Mouse (Mus musculus): ENCODE results near the gene Gm10964.

Gm10964 gene

DNA sequence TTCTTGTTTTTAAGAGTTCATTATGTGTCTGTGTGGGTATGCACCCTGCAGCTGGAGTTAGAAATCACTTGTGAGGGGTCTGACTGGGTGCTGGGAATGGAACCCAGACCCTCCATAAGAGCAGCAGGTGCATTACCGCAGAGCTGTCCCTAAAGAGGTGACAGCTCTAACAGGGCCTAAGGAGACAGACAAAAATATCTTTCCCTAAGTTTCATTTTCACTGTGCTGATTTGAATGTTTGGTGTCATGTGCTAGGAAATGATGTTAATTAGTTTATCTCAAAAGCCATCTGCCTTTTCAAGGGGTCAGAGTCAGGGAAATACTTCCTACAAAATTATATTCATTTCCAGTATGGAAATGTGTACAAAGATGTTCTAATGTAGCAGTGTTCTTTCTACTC is at the start of gene Gm10964:
Gene Gm10964, plus strand, starts transcription at position 38 of the 400 bp plus-strand sequence.
- DNase-seq (ENCODE audit: low spot score), result no peak

DNA sequence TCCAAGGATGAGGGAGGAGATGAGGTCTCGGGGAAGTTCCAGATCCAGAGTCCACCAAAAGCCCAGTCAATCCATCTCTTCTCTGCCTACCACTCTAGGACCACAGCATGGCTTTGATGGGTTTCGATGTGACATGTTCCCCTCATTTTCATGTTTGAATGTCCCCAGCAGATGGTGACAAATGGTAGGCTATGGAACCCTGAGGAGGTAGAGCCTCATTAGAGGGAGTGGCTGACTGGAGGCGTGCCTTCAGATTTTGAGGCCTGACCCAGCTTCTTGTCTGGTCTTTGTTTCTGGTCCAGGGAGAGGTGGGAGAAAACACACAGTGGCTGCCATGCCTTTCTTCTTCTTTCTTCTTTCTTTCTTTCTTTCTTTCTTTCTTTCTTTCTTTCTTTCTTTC is 48.7 kb upstream of the Gm10964 start:
- DNase-seq (ENCODE audit: low spot score), result no peak

DNA sequence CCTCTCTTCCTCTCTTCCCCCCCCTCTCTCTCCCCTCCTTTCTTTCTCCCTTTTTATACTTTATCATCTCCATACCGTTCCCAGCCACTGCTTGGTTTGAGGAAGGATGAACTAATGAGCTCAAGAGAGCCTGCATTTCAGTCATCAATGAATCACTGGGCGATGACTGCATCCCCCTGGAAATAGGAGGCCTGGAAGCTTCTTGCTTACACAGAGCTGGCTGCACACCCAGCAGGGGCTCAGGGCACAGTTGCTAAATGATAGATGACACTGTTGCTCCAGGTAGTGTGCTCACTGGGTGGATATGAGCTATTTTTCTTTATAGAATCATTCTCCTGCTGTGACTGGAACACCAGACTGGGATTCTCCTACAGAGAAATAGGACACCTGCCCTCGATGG is 43.6 kb upstream of the Gm10964 start:
- no peak for DNase-seq (ENCODE audit: low spot score)

DNA sequence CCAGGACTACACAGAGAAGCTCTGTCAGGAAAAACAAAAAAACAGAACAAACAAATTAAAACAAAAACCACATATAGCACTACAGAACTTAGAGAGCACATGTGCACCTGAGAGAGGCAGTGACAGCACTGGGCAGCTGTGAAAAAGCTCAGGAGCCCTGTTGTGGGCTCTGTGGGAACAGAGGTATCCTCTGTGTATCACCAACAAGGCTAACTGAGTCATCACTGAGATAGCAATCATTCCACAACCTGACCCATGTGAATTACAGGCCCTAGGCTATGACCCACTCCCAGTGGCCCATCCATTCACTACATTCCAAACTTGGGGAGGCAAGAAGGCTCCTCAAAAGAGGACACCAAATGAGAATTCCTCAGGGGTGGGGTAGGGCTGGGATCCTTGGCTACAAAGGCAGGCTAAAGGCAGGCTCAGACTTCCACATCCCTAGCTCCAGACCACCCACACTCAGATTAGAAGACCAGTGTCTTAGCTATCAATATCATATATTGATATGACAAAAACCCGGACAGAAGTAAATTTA is 42.7 kb upstream of the Gm10964 start:
- no peak for DNase-seq (ENCODE audit: low spot score)

DNA sequence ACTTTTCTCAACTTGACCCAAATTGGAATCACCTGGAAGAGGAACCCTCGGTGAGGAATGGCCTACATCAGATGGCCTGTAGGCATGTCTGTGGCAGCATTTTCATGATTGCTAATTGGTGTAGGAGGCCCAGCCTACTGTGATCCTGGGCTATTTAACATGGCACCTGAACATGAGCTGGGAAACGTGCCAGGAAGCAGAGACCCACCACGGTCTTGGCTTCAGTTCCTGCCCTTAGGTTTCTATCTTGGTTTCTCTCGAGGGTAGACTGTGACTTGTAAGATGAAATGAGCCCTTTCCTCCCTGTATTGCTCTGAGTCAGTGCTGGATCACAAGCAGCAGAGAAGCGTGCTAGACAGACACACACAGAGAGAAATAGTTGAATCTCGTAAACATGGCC is 34.5 kb upstream of the Gm10964 start:
- DNase-seq (ENCODE audit: low spot score), result no peak

DNA sequence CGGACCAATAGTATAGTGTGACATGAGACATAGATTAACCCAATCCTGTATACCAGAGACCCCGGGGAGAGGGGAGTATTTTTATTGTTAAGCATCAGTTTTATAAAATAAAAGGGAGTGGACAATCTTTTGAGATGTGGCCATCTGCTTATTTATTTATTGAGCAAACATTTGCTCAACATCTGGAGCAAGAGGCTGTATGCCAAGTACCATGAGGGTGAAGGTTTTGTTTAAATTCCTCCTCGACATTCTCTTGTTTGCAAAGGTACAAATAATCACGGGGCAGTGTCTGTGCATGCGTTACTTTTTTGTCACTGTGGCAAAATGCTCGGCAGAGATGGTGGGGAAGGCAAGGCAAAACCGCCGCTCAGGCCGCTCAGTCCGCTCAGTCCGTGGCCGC is 33.7 kb upstream of the Gm10964 start:
- no peak for DNase-seq (ENCODE audit: low spot score)

DNA sequence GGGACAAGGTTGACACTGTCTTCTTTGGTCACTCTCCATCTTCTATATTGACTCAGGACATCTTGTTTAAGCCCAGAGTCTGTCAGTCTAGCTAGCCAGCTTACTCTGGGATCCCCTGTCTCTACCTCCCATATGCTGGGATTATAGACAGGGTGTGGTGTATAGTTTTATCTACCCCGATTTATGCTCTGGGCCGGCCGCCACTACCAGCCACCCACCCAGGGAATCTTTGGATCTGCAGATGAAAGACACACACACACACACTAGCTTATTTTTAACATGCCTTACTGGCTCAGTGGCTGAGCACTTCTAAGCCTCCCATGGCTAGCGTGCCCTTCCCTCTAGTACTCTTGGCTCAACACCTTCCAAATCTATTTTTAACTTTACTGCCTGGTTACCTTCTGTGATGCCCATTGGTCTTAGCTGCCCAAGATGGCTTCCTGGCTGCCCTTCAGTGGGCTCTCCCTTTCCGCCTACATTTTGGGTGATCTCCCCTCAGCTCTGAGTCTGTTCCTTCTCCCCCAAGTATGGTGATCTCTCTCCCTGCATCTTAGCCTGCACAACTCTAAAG is 29.6 kb upstream of the Gm10964 start:
- no peak for DNase-seq (ENCODE audit: low spot score)

DNA sequence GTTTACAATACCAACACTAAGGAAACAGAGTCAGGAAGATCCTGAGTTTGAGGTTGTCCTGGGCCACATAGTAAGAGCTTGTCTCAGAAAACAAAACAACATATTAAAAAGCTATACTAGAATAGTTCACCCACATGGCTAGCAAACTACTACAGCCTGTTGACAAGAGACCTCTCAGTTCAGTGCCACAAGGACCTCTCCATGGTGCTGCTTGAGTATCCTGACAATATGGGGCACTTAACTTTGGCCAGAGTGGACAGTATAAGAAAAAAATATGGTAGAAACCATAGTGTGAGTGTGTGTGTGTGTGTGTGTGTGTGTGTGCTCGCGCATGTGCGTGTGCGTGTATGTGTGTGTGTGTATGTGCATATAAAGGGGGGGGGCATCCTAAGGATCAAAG is 27.0 kb upstream of the Gm10964 start:
- DNase-seq (ENCODE audit: low spot score), result no peak

DNA sequence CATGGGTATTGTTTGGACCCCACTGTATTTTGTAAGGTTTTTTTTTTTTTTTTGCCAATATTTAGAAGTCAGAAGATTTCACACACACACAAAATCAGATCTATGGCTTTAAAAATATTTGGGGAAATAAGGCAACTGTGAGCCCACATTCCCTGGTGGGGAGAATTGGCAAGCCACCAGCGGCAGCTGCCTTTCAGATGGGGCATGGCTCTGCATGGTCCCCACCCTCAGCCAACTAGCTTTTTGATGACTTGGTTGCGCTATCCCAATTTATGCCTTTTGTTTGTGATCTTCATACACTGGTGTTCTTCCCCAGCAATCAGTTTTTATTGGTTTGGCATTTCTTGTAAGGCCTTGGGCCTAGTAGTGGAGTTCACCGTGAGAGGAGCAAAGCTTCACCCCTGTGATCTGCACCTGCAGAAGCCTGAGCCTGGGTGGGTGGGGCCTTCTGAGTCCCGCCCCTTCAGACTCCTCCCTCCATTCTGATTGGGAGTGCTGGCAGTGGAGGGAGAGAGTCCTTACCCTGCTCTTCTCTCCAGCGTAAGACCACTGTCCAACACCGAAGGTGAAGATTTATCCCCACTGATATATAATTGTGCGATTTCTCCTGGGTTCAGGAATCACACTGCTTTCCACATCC is 24.8 kb upstream of the Gm10964 start:
- no peak for DNase-seq (ENCODE audit: low spot score)

DNA sequence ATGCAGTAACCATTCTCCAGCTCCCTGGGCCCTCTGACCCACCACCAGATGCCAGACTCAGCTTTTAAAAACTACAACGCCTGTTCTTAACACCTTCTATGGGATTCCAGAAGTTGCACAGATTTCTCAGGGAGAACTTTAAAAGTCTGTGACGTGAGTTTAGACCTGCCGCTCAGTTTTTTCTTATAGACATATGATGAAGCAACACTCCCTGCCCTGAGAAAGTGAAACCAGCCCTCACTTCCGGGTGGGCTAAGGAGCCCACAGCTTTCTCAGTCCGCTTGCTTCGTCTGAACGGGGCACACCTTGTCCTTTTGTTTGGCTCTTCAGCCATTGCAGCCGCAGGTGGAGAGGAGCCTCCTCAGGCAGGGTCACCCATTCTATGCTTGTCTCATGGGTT is 24.2 kb upstream of the Gm10964 start:
- DNase-seq (ENCODE audit: low spot score), result no peak

DNA sequence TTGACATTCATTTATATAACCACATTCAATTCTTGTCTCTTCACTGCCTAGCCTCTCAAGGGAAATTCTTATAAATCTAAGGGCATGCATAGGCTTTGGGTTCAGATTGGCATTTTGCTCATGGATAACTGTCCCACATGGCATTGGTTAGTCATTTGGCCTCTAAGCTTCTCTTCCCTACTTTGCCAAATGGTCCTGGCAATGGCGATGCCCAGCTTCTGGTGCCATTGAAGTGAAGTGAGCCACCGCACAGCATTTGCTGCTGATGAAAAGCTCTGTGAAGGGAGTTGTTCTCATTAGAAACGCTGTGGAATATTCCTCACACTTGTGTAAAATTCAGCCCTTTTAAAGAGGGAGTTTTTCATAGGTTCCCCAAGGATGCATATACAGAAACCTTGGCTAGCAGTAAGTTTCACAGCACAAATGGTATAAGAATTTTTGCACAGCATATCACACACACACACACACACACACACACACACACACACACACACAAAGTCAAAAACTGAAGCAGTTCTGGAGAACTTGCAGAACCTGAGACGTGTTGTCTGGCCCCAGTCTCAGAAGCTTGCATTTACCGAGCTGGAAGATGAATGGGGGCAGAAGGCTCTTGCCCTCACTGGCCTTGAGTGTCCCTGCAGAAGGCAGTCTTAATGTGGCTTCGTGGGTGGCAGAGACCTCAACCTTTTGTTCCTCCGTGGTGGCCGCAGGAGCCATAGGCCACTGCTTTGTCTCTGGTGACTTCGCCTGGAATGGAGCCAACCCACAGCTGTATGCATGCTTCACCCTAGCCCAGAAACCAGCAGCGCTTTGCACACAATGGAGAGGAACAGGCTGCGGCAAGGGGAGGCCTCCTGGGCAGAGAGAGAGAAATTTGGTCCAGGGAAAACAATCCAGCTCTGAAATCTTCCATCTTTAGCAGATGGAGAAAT is 23.1 kb upstream of the Gm10964 start:
- peak; percentile 16 for DNase-seq (ENCODE audit: low spot score)

DNA sequence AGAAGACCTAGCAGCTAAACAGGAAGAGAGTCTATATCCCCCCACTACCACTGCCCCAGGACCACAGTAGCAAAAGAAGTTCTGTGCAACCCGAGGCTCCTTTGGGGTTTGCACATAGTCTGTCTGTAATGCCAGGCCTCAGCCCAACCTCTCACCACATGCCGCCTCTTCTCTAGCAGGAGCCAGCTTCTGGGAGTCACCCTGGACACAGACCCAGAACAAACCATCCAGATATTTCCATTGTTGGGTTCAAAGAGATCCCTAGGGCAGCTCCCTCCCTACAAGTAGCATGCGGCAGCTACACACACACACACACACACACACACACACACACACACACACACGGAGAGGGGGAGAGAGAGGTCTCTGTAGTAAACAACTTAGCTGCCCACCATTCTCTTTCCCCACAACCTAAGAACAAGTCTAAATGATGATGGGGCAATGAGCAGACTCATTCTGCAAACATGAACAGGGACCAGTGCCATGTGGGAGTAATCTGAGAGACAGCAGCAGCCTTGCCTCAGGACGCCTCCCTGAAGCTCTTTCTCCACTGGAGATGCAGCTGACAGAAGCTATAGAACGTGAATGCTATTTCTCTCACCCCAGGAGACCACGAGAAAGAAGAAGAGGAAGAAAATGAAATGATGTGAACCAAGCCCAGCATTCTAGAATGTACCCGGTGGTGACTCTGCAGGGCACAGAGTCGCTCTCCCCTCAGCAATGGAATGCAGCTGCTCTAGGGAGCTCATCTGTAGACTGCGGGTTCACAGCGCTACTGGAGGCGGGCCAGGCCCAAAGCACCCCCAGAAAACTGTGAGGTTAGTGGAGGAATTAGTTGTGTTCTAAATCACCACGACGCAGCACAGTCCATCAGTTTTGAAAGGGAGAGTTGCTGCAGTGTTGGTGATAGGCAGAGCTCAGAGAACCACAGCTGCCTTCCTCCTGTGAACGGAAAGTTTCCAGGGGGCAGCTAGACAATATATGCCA is 22.1 kb upstream of the Gm10964 start:
- no peak for DNase-seq (ENCODE audit: low spot score)

DNA sequence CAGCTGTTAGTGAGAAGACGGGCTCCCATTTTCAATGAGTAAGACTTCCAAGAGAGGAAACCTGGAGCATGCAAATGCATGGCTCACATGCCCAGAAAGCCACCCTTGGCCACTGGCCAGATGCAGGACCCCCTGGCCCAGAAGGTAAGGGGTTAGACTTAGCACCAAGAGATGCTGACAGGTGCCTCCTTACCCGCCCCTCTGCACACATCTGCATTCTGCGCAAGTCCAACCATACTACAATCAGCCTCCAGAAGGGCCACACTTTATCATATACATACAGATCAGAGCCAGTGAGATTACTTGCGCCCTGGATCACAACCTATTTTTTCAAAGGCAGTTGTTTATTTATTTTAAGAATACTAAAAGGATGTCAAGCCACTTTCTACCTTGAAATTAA is 20.4 kb upstream of the Gm10964 start:
- no peak for DNase-seq (ENCODE audit: low spot score)

DNA sequence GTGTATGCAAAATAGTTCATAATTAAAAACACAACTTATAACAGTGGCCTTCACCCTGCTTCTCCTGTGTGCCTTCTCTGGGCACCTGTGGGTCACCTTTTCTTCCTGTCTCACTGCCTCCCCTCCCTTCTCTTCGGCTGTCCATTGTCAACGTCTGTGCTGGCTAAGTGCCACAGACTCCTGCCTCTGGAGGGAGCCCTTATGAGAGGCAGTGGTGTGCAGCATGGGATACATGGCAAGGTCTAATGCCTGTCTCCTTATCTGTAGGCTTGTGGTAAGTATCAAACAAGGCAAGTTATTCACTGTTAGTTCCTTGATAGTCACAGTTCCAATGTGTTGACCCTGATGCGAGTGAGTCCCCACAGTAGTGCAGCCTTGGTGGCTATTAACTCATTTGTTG is 15.0 kb upstream of the Gm10964 start:
- DNase-seq (ENCODE audit: low spot score), result no peak

DNA sequence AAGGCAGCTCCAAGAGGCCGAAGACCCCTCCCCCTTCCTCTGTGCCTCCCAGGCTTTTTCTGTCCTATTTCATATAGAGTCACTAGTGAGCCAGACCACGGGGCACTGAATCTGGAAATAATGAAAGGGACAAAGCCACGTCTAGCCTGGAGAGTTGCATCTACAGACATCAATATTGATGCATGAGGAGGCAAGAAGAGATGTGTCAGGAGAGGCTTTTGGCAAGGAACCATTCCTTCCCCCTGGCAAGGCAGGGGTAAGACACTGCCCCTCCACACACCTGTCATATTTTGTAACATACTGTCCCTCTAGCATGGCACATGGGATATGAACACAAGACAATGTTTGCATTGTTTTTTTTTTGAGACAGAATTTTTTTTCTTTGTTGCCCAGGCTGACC is 12.5 kb upstream of the Gm10964 start:
- DNase-seq (ENCODE audit: low spot score), result no peak

DNA sequence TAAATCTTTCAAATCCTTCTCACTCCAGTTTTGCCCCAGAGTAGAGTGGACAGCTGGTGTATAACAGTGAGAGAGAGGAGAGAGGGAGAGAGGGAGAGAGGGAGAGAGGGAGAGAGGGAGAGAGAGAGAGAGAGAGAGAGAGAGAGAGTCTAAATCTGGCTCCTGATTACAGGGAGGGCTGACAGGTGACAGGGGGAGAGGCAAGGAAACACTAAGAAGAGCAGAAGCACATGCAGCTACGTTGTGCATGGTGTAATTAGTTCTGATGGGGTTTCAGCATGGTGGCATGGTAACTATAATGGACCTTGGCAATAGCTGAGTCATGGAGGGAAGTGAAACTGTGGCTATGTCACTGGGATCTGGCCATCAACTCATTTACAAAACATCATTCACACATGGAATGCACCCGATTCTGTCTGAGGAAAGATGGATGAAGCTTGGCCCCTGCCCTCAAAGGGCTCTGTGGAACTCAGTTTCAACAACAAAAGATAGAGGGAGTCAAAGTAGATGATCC is 11.3 kb upstream of the Gm10964 start:
- DNase-seq (ENCODE audit: low spot score), result no peak

DNA sequence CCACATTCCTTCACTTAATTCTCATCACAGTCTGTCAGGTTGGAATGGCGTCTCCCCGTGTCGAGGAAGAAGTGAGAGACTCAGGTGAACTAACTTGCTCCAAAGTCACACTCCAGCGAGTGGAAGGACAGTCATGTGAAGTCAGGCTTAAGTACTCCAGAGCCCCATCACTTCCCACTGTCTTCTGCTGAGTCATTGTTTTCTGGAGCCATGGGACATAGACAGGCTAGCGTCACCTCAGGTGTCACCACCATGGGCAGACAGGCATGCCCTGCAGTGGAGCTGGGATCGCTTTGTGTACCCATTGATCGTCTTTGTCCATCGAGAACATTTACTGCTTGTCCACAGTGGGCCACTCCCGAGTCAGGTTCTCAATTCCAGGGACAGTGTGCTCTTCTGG is 9.3 kb upstream of the Gm10964 start:
- DNase-seq (ENCODE audit: low spot score), result no peak

DNA sequence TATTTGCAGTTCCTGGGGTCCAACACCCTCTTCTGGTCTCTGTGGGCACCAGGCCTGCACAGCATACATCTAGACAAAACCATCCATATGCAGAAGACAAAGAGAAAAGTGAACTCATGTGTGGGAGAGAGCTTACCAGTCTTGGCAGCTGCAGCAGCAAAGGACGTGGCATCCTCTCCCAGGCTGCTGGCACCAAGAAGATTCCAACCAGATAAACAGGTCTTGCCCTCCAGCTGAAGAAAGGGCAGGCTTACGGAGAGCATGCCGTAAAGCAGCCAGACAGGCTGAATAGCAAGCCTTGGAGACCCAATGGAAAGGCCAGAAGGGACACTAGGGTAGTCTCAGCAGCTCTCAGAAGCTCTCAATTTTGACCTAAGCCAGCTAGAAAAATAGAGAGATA is 7.0 kb upstream of the Gm10964 start:
- DNase-seq (ENCODE audit: low spot score), result no peak

DNA sequence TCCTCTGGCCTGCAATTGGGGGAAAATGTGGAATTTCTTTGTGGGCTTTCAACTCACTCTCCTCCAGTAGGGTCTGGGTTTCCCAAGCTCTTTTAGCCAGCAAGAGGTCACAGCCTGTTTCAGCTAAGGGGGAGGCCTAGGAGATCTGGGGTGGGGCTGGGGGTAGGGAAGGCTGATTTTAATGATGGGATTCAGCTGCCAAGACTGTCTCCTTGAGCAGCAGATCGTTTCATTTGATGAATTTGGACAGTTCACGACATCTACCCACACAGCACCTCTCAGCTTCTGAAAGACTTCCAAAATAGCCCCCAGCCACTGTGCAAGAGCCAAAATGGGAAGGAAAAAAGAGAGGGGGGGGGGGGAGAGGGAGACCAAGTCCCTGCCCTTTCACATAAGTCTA is 6.0 kb upstream of the Gm10964 start:
- DNase-seq (ENCODE audit: low spot score), result no peak

DNA sequence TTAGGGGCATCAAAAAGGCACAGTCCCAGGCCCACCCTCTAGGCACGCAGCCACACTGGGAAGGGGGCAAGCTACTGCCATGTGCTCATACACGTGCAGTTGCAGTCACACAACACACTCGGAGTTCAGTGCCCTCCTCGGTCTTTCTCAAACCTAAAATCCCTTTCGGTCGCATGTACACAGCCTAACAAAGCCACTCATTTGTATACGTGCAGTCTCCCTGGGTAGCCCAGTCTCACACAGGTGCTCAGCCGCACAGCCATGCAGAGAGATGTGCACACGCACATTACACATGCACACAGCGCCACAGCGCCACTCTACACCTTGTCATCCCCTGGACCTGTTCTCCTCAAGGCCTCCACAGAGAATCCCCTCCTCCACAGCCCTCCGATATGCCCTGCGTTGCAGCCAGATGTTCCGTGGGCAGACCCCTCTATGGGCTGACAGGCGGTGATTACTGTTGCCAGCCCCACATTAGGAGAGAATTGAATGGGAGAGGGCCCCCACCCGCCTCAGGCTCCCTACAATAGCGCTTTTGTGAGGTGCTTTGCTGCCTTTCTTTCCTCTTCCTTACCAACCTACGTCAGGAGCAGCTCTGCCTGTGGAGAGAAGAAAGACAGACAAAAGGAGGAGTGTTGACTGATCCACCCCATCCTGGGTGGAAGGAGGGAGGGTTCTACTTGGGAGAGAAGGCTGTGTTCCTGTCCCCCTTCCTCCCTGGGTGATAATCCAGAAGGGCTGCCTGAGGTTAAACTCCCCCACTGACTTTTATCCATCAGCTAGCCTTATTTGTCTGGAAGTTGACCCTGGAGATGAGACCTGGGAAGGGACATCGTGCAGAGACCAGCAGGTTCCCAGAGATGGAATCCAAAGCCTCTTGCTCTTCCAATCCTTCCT is 5.1 kb upstream of the Gm10964 start:
- peak; percentile 17 for DNase-seq (ENCODE audit: low spot score)

Measured in ovary, adult 18-20 months (tissue).